Mouse (Mus musculus): ENCODE data around the gene Qrfp.

DNA sequence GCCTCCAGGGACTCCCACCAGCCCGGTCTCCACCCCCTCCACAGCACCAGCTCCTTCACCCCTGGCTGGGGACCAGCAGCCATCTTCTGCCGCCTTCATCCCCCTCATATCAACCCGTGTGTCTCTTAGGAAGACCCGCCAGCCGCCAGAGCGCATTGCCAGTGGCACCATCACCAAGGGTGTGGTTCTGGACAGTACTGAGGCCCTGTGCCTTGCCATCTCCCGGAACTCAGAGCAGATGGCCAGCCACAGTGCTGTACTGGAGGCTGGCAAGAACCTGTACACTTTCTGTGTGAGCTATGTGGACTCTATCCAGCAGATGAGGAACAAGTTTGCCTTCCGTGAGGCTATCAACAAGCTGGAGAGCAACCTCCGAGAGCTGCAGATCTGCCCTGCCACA, 9.0 kb downstream of the Qrfp start:
- TF ChIP-seq ZNF384 (IDR thresholded peaks at IDR 0.05; ENCODE audit: low read depth, low read length) = no peak
- no peak for TF ChIP-seq MXI1 (IDR thresholded peaks at IDR 0.05; ENCODE audit: low read depth, low read length)
- TF ChIP-seq ZC3H11A (IDR thresholded peaks at IDR 0.05; ENCODE audit: low read depth, low read length) = no peak
- TF ChIP-seq POLR2A (IDR thresholded peaks at IDR 0.05; ENCODE audit: control insufficient read depth in 1 of 2, insufficient read depth in 1 of 2, low read depth in 1 of 2, low read length in 2 of 2, poor library complexity in 1 of 2) = no peak
- no peak for TF ChIP-seq MEF2A (IDR thresholded peaks at IDR 0.05; ENCODE audit: extremely low read depth, insufficient replicate concordance, low read depth, low read length, poor library complexity, severe bottlenecking)
- TF ChIP-seq MAFK (IDR thresholded peaks at IDR 0.05; ENCODE audit: borderline replicate concordance, low read depth, low read length) = no peak
- TF ChIP-seq CTCF (IDR thresholded peaks at IDR 0.05 in 2 of 3, conservative IDR thresholded peaks at IDR 0.05 in 1 of 3; ENCODE audit: control insufficient read depth in 1 of 3, insufficient read depth in 1 of 3, low read depth in 2 of 3, low read length in 3 of 3, poor library complexity in 1 of 3, severe bottlenecking in 1 of 3) = no peak
- no peak for TF ChIP-seq MAZ (IDR thresholded peaks at IDR 0.05; ENCODE audit: low read depth, low read length)
- TF ChIP-seq NELFE (IDR thresholded peaks at IDR 0.05; ENCODE audit: low read depth, low read length) = no peak
- TF ChIP-seq EP300 (IDR thresholded peaks at IDR 0.05; ENCODE audit: low read depth in 1 of 2, low read length in 2 of 2) = no peak
- TF ChIP-seq MAX (IDR thresholded peaks at IDR 0.05; ENCODE audit: low read length) = no peak
- TF ChIP-seq USF1 (IDR thresholded peaks at IDR 0.05; ENCODE audit: low read depth, low read length) = no peak
- no peak for TF ChIP-seq UBTF (IDR thresholded peaks at IDR 0.05; ENCODE audit: borderline replicate concordance, insufficient read depth, low read depth, low read length)
